Mouse (Mus musculus) MEL (cell line): Measurements from ENCODE around the gene Adcy1. TPM values are rescaled to one million over a fixed set of nuclear protein-coding genes. Genes with fewer than 3 reads are reported as not detected.

Source experiments
- DNase-seq: peaks from one replicate; pipeline ENCODE4 v3.0.0; 2011; ENCODE audit warnings: low read depth, low spot score
- H3K27ac ChIP-seq: 2 replicates; pipeline ENCODE4 v1.5.1; 2012; ENCODE audit warnings: low read depth, mild to moderate bottlenecking, control low read depth, low read length, moderate library complexity; ENCODE audit not compliant: control insufficient read depth
- H3K27me3 ChIP-seq, 2 experiments: fragments of 150-350 bp in 1 of 2; sonication (generic) in 1 of 2; 2 replicates each; pipeline ENCODE4 v1.6.1; 2012; ENCODE audit warnings: low read length in 2 of 2, mild to moderate bottlenecking in 2 of 2, improper control_type of control experiment in 1 of 2, moderate library complexity in 1 of 2; ENCODE audit not compliant: insufficient read depth in 2 of 2, control insufficient read depth in 1 of 2
- H3K36me3 ChIP-seq, 2 experiments: 2 replicates each; pipeline ENCODE4 v1.6.1; 2012 to 2014; ENCODE audit warnings: low read length in 2 of 2, improper control_type of control experiment in 1 of 2, inconsistent platforms in 1 of 2, mild to moderate bottlenecking in 1 of 2; ENCODE audit not compliant: insufficient read depth in 2 of 2, control insufficient read depth in 1 of 2
- H3K4me1 ChIP-seq, 2 experiments: fragments of 150-350 bp in 1 of 2; sonication (generic) in 1 of 2; 2 replicates each; pipeline ENCODE4 v1.6.1; 2012; ENCODE audit warnings: low read length in 2 of 2, improper control_type of control experiment in 1 of 2, mild to moderate bottlenecking in 1 of 2; ENCODE audit not compliant: insufficient read depth in 2 of 2, control insufficient read depth in 1 of 2
- H3K4me3 ChIP-seq, 2 experiments: fragments of 150-350 bp in 1 of 2; sonication (generic) in 1 of 2; 2 replicates each; pipeline ENCODE4 v1.5.1; 2012; ENCODE audit warnings: low read depth in 2 of 2, low read length in 2 of 2, mild to moderate bottlenecking in 2 of 2, moderate library complexity in 2 of 2, control low read depth in 1 of 2, improper control_type of control experiment in 1 of 2; ENCODE audit not compliant: control insufficient read depth in 1 of 2, insufficient read depth in 1 of 2
- H3K79me2 ChIP-seq: 2 replicates; pipeline ENCODE4 v1.6.1; 2012; ENCODE audit warnings: mild to moderate bottlenecking, low read length, moderate library complexity; ENCODE audit not compliant: control insufficient read depth, poor library complexity, insufficient read depth
- H3K9ac ChIP-seq: 2 replicates; pipeline ENCODE4 v1.6.1; 2012; ENCODE audit warnings: low read depth, mild to moderate bottlenecking, control low read depth, low read length, moderate library complexity; ENCODE audit not compliant: control insufficient read depth, poor library complexity, severe bottlenecking
- H3K9me3 ChIP-seq: fragments of 150-350 bp; sonication (generic); replicated peaks from 2 replicates; pipeline ENCODE4 v1.6.1; 2012; ENCODE audit warnings: mild to moderate bottlenecking, low read length, improper control_type of control experiment, moderate library complexity; ENCODE audit not compliant: insufficient read depth
- BHLHE40 ChIP-seq: IDR thresholded peaks from 2 replicates; pipeline ENCODE4 v1.6.1; 2012; ENCODE audit warnings: low read depth, mild to moderate bottlenecking, inconsistent platforms, low read length, improper control_type of control experiment, borderline replicate concordance
- CHD1 ChIP-seq: IDR thresholded peaks from 2 replicates; pipeline ENCODE4 v1.6.1; 2012; ENCODE audit warnings: low read depth, mild to moderate bottlenecking, inconsistent platforms, low read length, improper control_type of control experiment
- CHD2 ChIP-seq: IDR thresholded peaks from 2 replicates; pipeline ENCODE4 v1.6.1; 2011; ENCODE audit warnings: low read length, improper control_type of control experiment
- E2F4 ChIP-seq: IDR thresholded peaks from 2 replicates; pipeline ENCODE4 v1.6.1; 2011; ENCODE audit warnings: low read depth, low read length, improper control_type of control experiment, borderline replicate concordance
- ELF1 ChIP-seq: IDR thresholded peaks from 2 replicates; pipeline ENCODE4 v1.6.1; 2014; ENCODE audit warnings: low read depth, mild to moderate bottlenecking, inconsistent platforms, low read length, improper control_type of control experiment, moderate library complexity
- ETS1 ChIP-seq: IDR thresholded peaks from 2 replicates; pipeline ENCODE4 v1.6.1; 2012; ENCODE audit warnings: low read depth, mild to moderate bottlenecking, inconsistent platforms, low read length, improper control_type of control experiment, moderate library complexity
- GABPA ChIP-seq: IDR thresholded peaks from 2 replicates; pipeline ENCODE4 v1.6.1; 2012; ENCODE audit warnings: low read depth, mild to moderate bottlenecking, inconsistent platforms, low read length, improper control_type of control experiment, moderate library complexity
- HCFC1 ChIP-seq: IDR thresholded peaks from 2 replicates; pipeline ENCODE4 v1.6.1; 2012; ENCODE audit warnings: low read depth, mild to moderate bottlenecking, inconsistent platforms, low read length, improper control_type of control experiment, moderate library complexity
- JUND ChIP-seq: IDR thresholded peaks from 2 replicates; pipeline ENCODE4 v1.6.1; 2011; ENCODE audit warnings: low read depth, mild to moderate bottlenecking, improper control_type of control experiment, low read length
- KAT2A ChIP-seq: conservative IDR thresholded peaks from 2 replicates; pipeline ENCODE4 v1.6.1; 2012; ENCODE audit warnings: low read depth, low read length, improper control_type of control experiment, inconsistent platforms
- MAFK ChIP-seq: IDR thresholded peaks from 2 replicates; pipeline ENCODE4 v1.6.1; 2011; ENCODE audit warnings: low read depth, mild to moderate bottlenecking, low read length, improper control_type of control experiment, borderline replicate concordance
- MAX ChIP-seq: IDR thresholded peaks from 2 replicates; pipeline ENCODE4 v1.6.1; 2011; ENCODE audit warnings: low read length, improper control_type of control experiment
- MEF2A ChIP-seq: IDR thresholded peaks from 2 replicates; pipeline ENCODE4 v1.6.1; 2014; ENCODE audit warnings: low read depth, mild to moderate bottlenecking, inconsistent platforms, low read length, improper control_type of control experiment; ENCODE audit not compliant: poor library complexity, insufficient replicate concordance, severe bottlenecking; ENCODE audit errors: extremely low read depth
- MYC ChIP-seq: IDR thresholded peaks from 2 replicates; pipeline ENCODE4 v1.6.1; 2011; ENCODE audit warnings: low read depth, mild to moderate bottlenecking, low read length, improper control_type of control experiment, moderate library complexity
- NELFE ChIP-seq: IDR thresholded peaks from 2 replicates; pipeline ENCODE4 v1.6.1; 2011; ENCODE audit warnings: low read depth, low read length, improper control_type of control experiment
- RCOR1 ChIP-seq: IDR thresholded peaks from 2 replicates; pipeline ENCODE4 v1.6.1; 2012; ENCODE audit warnings: low read depth, mild to moderate bottlenecking, inconsistent platforms, low read length, improper control_type of control experiment
- SIN3A ChIP-seq: IDR thresholded peaks from 2 replicates; pipeline ENCODE4 v1.6.1; 2012; ENCODE audit warnings: low read length, improper control_type of control experiment, inconsistent platforms
- TAL1 ChIP-seq: IDR thresholded peaks from 2 replicates; pipeline ENCODE4 v1.6.1; 2012; ENCODE audit warnings: mild to moderate bottlenecking, inconsistent platforms, low read length, moderate library complexity, mixed read lengths
- TBP ChIP-seq: IDR thresholded peaks from 2 replicates; pipeline ENCODE4 v1.8.0; 2011; ENCODE audit warnings: low read depth, low read length, improper control_type of control experiment
- ZMIZ1 ChIP-seq: IDR thresholded peaks from 2 replicates; pipeline ENCODE4 v1.6.1; 2012; ENCODE audit warnings: low read depth, mild to moderate bottlenecking, inconsistent platforms, low read length, improper control_type of control experiment, moderate library complexity
- ZNF384 ChIP-seq: IDR thresholded peaks from 2 replicates; pipeline ENCODE4 v1.6.1; 2012; ENCODE audit warnings: low read depth, mild to moderate bottlenecking, inconsistent platforms, low read length, improper control_type of control experiment
- polyA plus RNA-seq, 2 experiments: library from polyadenylated mRNA; stranded (reverse) in 1 of 2; unstranded in 1 of 2; fragments of >175 nt in 1 of 2; fragments of >200 nt in 1 of 2; gene quantifications; 2 replicates each; pipeline versions ENCODE4 v1.2.1 to v1.2.4; 2012; ENCODE audit warnings: low replicate concordance in 2 of 2, low read depth in 1 of 2; ENCODE audit not compliant: insufficient read length in 2 of 2, insufficient read depth in 1 of 2, missing spikeins in 1 of 2
- total RNA-seq: library from RNA; depleted of rRNA; stranded (reverse); fragments of 300-350 nt; gene quantifications from 2 replicates; pipeline ENCODE4 v1.2.3, GENCODE M21; 2012

Adcy1 gene
- total and polyA plus RNA-seq, 3 experiments: under 0.01 TPM; not detected in 2

DNA sequence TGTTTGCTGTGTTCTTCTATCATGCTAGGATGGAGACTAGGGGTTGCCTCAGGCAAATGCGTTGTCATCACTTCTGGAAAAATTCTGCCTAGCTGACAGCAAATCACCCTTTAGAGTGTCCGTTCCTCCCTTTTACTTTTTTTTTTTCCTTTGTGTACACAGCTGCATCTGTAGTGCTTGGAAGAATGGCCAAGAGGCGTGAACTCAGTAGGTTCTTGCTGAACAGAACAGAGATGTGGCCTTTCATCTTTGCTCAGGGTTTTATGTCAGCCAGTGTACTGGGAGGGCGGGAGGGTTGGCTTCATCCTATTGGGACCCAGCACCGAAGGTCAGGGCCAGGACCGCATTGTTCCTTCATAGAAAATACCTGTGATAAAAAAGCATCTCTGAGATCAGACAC is 72.0 kb downstream of the Adcy1 start:
- no peaks in the 10 kb centered on the region for H3K4me1 ChIP-seq
- no peaks in the 10 kb centered on the region for H3K27me3 ChIP-seq
- TF ChIP-seq TAL1 (no peak), BHLHE40 (no peak), HCFC1 (no peak), MAX (no peak), ELF1 (no peak), ZMIZ1 (no peak), TBP (no peak), CHD2 (no peak), GABPA (no peak), MAFK (no peak), NELFE (no peak), JUND (no peak)
- H3K9ac ChIP-seq: no peak overlapping the region
- no peak for DNase-seq
- no peaks in the 10 kb centered on the region for H3K9me3 ChIP-seq
- H3K4me3 ChIP-seq: no peak overlapping the region
- no peaks in the 10 kb centered on the region for H3K79me2 ChIP-seq
- no peak overlapping the region for H3K27ac ChIP-seq
- H3K36me3 ChIP-seq: no peaks in the 10 kb centered on the region

DNA sequence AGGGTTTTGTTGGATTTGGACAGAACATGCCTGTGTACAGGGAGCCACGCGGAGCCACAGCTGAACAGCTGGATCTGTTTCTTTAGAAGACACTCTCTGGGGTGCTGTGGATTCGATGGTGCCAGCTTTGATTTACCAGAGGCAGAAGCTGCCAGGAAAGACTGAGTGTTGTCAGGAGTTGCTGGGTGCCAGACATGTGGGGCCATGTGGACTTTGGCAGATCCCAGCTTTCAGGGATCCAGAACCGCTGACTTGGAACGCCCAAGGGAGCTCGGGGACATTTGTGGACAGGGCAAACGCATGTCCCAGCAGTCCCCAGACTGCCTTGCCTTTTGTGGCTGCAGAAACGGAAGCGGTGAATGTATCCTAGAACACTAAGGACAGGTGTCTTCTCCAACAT is 72.5 kb downstream of the Adcy1 start:
- DNase-seq: no peak
- no peak for TF ChIP-seq ZNF384
- TF ChIP-seq, all 39 proteins: peak for 0
- Histone ChIP-seq H3K9ac (no peak overlapping the region), H3K4me1 (no peaks in the 10 kb centered on the region), H3K79me2 (no peaks in the 10 kb centered on the region), H3K9me3 (no peaks in the 10 kb centered on the region), H3K36me3 (no peaks in the 10 kb centered on the region), H3K27ac (no peak overlapping the region), H3K27me3 (no peaks in the 10 kb centered on the region), H3K4me3 (no peak overlapping the region)

DNA sequence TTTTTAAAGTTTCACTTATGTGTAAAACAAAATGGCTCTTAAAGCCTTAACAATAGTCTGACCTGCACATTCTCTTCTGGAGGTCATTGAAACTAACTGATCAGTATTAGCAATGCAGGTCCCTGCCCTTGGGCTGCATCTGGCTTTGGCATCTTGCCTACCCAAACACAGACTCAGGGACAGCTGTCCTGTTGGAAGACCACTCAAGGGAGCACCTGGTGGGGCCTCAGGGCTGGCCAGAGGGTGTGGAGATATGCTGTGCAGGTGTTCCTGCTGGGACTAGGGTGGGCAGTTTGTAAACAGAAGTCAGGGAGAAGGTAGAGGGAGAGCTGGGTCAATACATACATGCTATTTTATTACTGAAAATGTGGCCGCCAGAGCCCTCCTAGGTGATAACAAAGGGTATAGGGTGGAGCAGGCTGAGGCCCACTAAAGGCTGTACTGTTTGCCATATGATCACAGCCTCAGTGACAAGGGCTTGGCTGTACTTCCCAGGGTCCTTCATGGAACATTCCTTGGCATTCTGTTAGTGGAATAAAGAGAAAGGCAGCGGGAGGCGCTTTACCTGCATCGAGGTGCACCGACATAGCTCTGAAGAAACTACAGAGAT is 73.1 kb downstream of the Adcy1 start:
- Histone ChIP-seq H3K9me3 (no peaks in the 10 kb centered on the region), H3K4me1 (no peaks in the 10 kb centered on the region), H3K9ac (no peak overlapping the region), H3K4me3 (no peak overlapping the region), H3K36me3 (no peaks in the 10 kb centered on the region)
- no peak for DNase-seq
- TF ChIP-seq HCFC1 (no peak), ETS1 (no peak), MEF2A (no peak), E2F4 (no peak), CHD1 (no peak), KAT2A (no peak), SIN3A (no peak), MYC (no peak), RCOR1 (no peak)
- TF ChIP-seq, all 39 proteins: peak for 0
- no peak overlapping the region for H3K27ac ChIP-seq
- H3K27me3 ChIP-seq: no peaks in the 10 kb centered on the region
- no peaks in the 10 kb centered on the region for H3K79me2 ChIP-seq
